Mouse (Mus musculus) bone marrow, adult 2 months (tissue): ENCODE data around the gene Pnp.
"Not testable (repeated sequence)": the region's sequence is repeated elsewhere in the genome, so short reads cannot be mapped to it uniquely, and the experiment has no call there.

Experiments used
- CTCF ChIP-seq: fragments of 200-500 bp; IDR thresholded peaks from 2 replicates; pipeline ENCODE4 v1.5.1; 2011; ENCODE audit warnings: low read length, control low read depth; ENCODE audit not compliant: control insufficient read depth, insufficient read depth
- POLR2A ChIP-seq: fragments of 200-500 bp; IDR thresholded peaks from 2 replicates; pipeline ENCODE4 v1.6.1; 2011; ENCODE audit warnings: low read depth, mild to moderate bottlenecking, control low read depth, low read length, borderline replicate concordance; ENCODE audit not compliant: control insufficient read depth

- TF ChIP-seq CTCF, POLR2A: not testable (repeated sequence)
Measured at GRCm38 (mm10) chr14:50978451-50978850, 47.6 kb downstream of the Pnp start.
